Mouse (Mus musculus): ENCODE results near the gene Ferd3l.
A peak's percentile ranks its signal among the peaks of the same experiment; 100 is the strongest.

The Ferd3l gene

DNA sequence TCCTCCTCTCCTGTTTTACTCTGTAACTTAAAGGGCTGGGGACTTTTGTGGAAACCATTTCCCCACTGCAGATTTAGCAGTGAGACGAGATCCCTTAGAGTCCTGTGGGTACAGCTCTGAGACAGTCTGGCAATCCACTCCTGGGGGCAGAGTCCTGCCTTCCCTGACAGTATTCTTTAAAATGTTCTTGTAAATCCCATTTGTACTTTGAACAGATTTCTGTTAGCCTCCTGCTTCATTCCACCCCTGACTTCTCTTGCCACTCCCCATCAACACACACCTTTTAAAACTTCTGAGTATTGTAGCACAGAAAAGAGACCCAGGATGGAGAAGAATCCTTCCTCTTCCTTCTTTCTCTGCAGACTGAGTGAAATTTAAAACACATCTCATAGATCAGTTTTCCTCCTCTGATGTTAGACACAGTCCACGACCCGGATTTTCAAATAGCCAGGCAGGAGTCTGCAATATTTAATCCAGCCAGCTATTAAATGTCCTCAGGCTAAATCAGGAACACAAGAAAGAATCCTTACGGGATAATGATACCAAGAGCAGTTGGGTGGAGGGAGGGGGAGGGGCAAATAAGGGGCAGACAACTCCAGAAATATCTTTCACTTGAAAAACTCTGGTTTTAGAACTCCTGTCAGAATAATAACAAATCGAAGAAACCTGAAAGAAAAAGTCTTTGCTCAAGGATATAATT is 37.6 kb downstream of the Ferd3l start:
- DNase-seq, result no peak

DNA sequence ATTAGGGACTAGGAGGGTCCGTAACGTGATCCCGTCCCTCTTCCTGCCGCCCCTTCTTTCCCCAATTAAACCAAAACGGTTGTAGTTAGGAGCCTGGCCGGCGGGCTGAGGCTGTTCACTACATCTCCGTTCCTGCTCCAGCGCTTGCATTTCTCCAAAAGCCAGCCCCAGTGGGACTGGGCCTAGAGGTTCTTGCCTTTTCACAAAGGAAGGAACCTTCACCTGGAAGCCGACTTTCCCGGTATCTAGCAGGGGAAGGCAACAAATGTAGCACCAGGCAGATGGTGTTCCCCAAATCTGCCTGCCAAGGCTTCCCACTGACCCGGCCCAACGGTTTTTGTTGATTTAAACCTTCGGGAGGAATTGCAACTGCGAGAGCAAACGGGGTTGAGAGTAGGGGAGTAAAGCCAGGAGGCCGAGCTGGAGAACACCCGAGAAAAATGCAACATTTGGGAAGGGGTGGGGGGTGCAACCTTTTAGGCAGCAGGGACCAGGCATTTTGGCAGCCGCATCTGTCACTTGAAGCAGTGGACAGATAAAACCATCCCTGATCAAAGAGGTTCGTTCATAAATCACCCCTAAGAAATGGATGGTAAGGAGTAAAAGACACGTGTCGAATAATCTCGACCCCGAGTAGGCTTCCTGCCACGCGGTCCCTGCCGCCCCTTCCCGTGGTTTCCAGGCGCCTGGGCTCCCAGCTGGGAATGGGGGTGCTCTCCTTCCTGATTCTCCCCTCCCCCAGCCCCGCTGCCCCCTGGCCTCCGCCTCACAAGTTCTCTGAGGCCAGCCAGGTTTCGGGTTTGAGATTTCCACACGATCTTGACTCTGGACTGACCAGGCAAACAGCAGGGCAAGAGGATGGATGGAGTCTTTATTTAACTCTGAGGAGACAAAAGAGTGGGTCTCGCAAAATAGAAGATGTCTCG is 38.5 kb downstream of the Ferd3l start:
- peak; percentile 89 for DNase-seq

DNA sequence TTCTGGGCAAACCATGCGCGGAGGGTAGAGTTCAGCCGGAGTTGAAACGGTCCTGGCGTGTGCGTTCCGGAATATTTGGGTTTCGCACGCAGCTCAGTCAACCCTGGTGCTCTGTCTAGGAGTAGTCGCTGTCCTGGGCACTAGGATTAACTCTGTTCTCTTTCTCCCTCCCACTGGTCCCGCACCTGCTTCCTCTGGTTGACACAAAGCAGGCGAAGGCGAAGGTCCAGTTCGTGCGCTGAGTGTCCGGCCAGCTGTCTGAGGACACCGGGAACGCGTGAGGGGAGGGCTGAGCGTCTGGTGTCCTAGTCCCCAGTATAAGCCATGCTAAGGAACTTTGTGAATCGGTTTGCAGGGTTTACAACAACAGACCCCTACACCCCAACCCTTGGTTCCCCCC is 39.3 kb downstream of the Ferd3l start:
- peak; percentile 86 for DNase-seq

DNA sequence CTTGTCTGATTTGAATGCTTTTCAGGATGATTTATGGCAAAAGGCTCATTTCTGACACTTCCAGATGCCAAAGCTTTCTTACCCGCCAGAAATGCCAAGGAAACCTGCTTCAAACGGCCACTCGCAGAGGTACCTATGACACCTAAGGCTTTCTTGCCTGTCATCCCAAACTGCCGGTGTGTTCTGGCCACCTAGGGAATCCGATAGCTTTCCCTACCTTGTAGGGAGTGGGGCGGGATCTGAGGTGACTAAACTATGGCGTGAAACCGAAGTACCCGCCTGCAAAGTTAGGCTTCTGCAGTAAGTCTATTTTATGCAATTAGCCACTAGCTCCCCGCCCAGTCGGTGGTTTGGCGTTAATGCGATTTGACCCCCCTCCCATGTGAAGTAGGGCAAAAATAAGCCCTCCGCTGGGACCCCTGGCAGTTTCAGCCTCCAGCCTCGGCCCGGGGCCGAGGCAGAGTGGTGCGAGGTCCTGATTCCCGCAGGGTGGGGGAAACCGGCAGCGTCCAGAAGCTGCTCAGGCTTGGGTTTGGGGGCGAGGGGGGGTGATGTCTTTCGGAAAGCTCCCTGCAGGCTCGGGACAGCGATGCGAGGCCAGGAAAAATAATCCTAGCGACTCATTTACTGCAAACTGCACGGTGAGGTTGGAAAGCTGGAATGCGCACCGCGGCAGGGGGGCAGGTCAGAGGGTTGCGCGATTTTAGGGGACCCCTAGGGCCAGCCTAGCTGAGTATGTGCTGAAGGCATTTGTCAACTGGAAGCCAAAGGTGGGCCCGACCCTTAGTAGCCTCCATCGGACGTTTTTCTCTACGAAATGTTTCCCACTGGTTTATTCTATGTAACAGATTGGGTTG is 40.0 kb downstream of the Ferd3l start:
- peak; percentile 70 for DNase-seq

DNA sequence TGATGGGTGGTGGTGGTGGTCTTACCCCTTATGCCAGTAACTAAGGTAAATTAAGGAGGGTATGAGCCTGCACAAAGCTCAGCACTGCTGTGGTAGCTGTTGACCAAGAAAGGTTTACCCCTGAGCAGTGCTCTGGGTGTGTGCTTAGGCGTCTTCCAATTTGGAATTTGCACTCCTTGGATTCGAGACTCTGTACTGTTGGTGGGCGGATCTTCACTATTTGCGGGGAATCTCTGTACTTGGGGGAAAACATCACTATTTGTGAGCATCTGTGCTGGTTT is 40.6 kb downstream of the Ferd3l start:
- DNase-seq, result no peak
